Mouse (Mus musculus) neural tube, embryonic 15.5 days (tissue): ENCODE measurements around the gene Tmem253. TPM values are rescaled to one million over a fixed set of nuclear protein-coding genes. Genes with fewer than 3 reads are reported as not detected.

Source experiments
- polyA plus RNA-seq: library from polyadenylated mRNA; unstranded; fragments of >200 nt; fragmentation: Nextera tagmentation; extraction: Ambion mirVana; gene quantifications from 2 replicates; pipeline ENCODE4 v1.2.1, GENCODE M21; 2015

Tmem253 gene
- polyA plus RNA-seq, 1 experiment from 2014 or later: 0.88 TPM

Other genes starting within 250 kb of the Tmem253 start
- gene Ang4, start 242.1 kb upstream of the Tmem253 start, polyA plus RNA-seq: 0.27 TPM in 1 of 2 replicates, not detected in the other
- gene AY358078, start 215.6 kb upstream of the Tmem253 start, polyA plus RNA-seq: not detected in 2 replicates
- gene Ear6, start 162.0 kb upstream of the Tmem253 start, polyA plus RNA-seq: 0.42 TPM in 1 of 2 replicates, not detected in the other
- 83.5 and 90.9 TPM in 2 replicates for gene Mettl17, start 130.8 kb upstream of the Tmem253 start, polyA plus RNA-seq
- gene Slc39a2, start 122.8 kb upstream of the Tmem253 start, polyA plus RNA-seq: 1.5 and 2.0 TPM in 2 replicates
- gene Ndrg2, start 101.5 kb upstream of the Tmem253 start, polyA plus RNA-seq: 268 and 281 TPM in 2 replicates
- gene Tppp2, start 97.2 kb upstream of the Tmem253 start, polyA plus RNA-seq: not detected in 2 replicates
- not detected in 2 replicates for gene Rnase13, start 92.9 kb upstream of the Tmem253 start, polyA plus RNA-seq
- 71.3 and 82.7 TPM in 2 replicates for gene Arhgef40, start 30.9 kb upstream of the Tmem253 start, polyA plus RNA-seq
- 25.3 and 28.6 TPM in 2 replicates for gene Zfp219, start 5.1 kb downstream of the Tmem253 start, polyA plus RNA-seq
- gene Olfr221, start 26.8 kb downstream of the Tmem253 start, polyA plus RNA-seq: not detected in 2 replicates
- gene Hnrnpc, start 88.4 kb downstream of the Tmem253 start, polyA plus RNA-seq: 424 and 500 TPM in 2 replicates
- gene Rpgrip1, start 95.0 kb downstream of the Tmem253 start, polyA plus RNA-seq: 42.6 and 46.0 TPM in 2 replicates
- 36.8 and 45.9 TPM in 2 replicates for gene Supt16, start 181.8 kb downstream of the Tmem253 start, polyA plus RNA-seq
- gene Chd8, start 242.1 kb downstream of the Tmem253 start, polyA plus RNA-seq: 30.0 and 30.5 TPM in 2 replicates